Mouse (Mus musculus): ENCODE measurements around the gene Pdzd2.

Pdzd2 gene

GRCm38 (mm10) chr15:12619273-12619672 lies 120.5 kb downstream of the Pdzd2 start:
- no peak for DNase-seq

- DNase-seq: no peak
Observed at GRCm38 (mm10) chr15:12617651-12618050, 122.1 kb downstream of the Pdzd2 start.

- DNase-seq: no peak
Observed at GRCm38 (mm10) chr15:12617220-12617619, 122.5 kb downstream of the Pdzd2 start.

GRCm38 (mm10) chr15:12614944-12615878 lies 124.5 kb downstream of the Pdzd2 start:
- DNase-seq: no peak

GRCm38 (mm10) chr15:12614011-12614410 lies 125.7 kb downstream of the Pdzd2 start:
- no peak for DNase-seq

GRCm38 (mm10) chr15:12612944-12613675 lies 126.6 kb downstream of the Pdzd2 start:
- DNase-seq: no peak

- DNase-seq: no peak
Observed at GRCm38 (mm10) chr15:12608090-12608489, 131.6 kb downstream of the Pdzd2 start.

GRCm38 (mm10) chr15:12606306-12606705 lies 133.4 kb downstream of the Pdzd2 start:
- no peak for DNase-seq

- no peak for DNase-seq
Observed at GRCm38 (mm10) chr15:12605239-12605993, 134.3 kb downstream of the Pdzd2 start.

- DNase-seq: no peak
Observed at GRCm38 (mm10) chr15:12603674-12604073, 136.1 kb downstream of the Pdzd2 start.

- DNase-seq: no peak
Observed at GRCm38 (mm10) chr15:12593094-12593493, 146.6 kb downstream of the Pdzd2 start.

GRCm38 (mm10) chr15:12592628-12593027 lies 147.1 kb downstream of the Pdzd2 start:
- DNase-seq: no peak

GRCm38 (mm10) chr15:12588661-12589060 lies 151.1 kb downstream of the Pdzd2 start:
- DNase-seq: no peak

GRCm38 (mm10) chr15:12586852-12587424 lies 152.8 kb downstream of the Pdzd2 start:
- no peak for DNase-seq

GRCm38 (mm10) chr15:12586154-12586553 lies 153.6 kb downstream of the Pdzd2 start:
- peak; percentile 43 to 59 for DNase-seq

GRCm38 (mm10) chr15:12583051-12583450 lies 156.7 kb downstream of the Pdzd2 start:
- peak; percentile 33 to 48 for DNase-seq

GRCm38 (mm10) chr15:12582471-12582870 lies 157.3 kb downstream of the Pdzd2 start:
- no peak for DNase-seq

GRCm38 (mm10) chr15:12579196-12579595 lies 160.5 kb downstream of the Pdzd2 start:
- no peak for DNase-seq

GRCm38 (mm10) chr15:12578276-12578675 lies 161.4 kb downstream of the Pdzd2 start:
- DNase-seq: peak in 1 of 2 experiments; percentile 46

GRCm38 (mm10) chr15:12577715-12578114 lies 162.0 kb downstream of the Pdzd2 start:
- no peak for DNase-seq

- DNase-seq: peak; percentile 45 to 49
Observed at GRCm38 (mm10) chr15:12577054-12577696, 162.5 kb downstream of the Pdzd2 start.

- DNase-seq: no peak
Observed at GRCm38 (mm10) chr15:12573621-12574020, 166.1 kb downstream of the Pdzd2 start.

Data from kidney, adult 8-10 months (tissue).